Mouse (Mus musculus) heart, adult 2 months (tissue): ENCODE measurements at regions not wholly inside any gene's neighbourhood (a gene's known extent, or its start where the extent isn't known, plus 50 kb on each side); places are given as distances from the start of the nearest gene placed in this dataset.

ENCODE experiments used
- DNase-seq, 2 experiments: peaks; one replicate each; pipeline ENCODE4 v3.0.0; 2021
- H3K27ac ChIP-seq: fragments of 200-600 bp; 2 replicates; pipeline ENCODE4 v1.8.1; 2022
- H3K27me3 ChIP-seq: fragments of 200-500 bp; 2 replicates; pipeline ENCODE4 v1.6.1; 2012; ENCODE audit warnings: mild to moderate bottlenecking, low read length, inconsistent platforms, mixed read lengths; ENCODE audit not compliant: control insufficient read depth, insufficient read depth
- H3K36me3 ChIP-seq: fragments of 200-500 bp; 2 replicates; pipeline ENCODE4 v1.6.1; 2012; ENCODE audit warnings: low read length, inconsistent platforms; ENCODE audit not compliant: control insufficient read depth, insufficient read depth
- H3K4me1 ChIP-seq: fragments of 200-500 bp; 2 replicates; pipeline ENCODE4 v1.6.1; 2011; ENCODE audit warnings: low read length; ENCODE audit not compliant: control insufficient read depth, insufficient read depth
- H3K4me3 ChIP-seq: fragments of 200-600 bp; 2 replicates; pipeline ENCODE4 v1.8.1; 2022
- H3K79me2 ChIP-seq: fragments of 200-500 bp; replicated peaks from 2 replicates; pipeline ENCODE4 v1.6.1; 2012; ENCODE audit warnings: mild to moderate bottlenecking, inconsistent platforms, low read length, moderate library complexity, mixed read lengths; ENCODE audit not compliant: control insufficient read depth, insufficient read depth
- H3K9ac ChIP-seq: fragments of 200-500 bp; 2 replicates; pipeline ENCODE4 v1.6.1; 2012; ENCODE audit warnings: low read depth, mild to moderate bottlenecking, control low read depth, inconsistent platforms, low read length, mixed read lengths
- CTCF ChIP-seq: fragments of 200-600 bp; IDR thresholded peaks from 2 replicates; pipeline ENCODE4 v1.8.1; 2022; ENCODE audit warnings: antibody characterized with exemption, mild to moderate bottlenecking, moderate library complexity
- EP300 ChIP-seq: fragments of 200-500 bp; IDR thresholded peaks from 2 replicates; pipeline ENCODE4 v1.6.1; 2011; ENCODE audit warnings: low read depth, low read length, control low read depth; ENCODE audit not compliant: insufficient read depth
- POLR2A ChIP-seq: fragments of 200-500 bp; IDR thresholded peaks from 2 replicates; pipeline ENCODE4 v1.6.1; 2011; ENCODE audit warnings: mild to moderate bottlenecking, low read depth, low read length, control low read depth; ENCODE audit not compliant: insufficient read depth
- WGBS: fragments of 180-500 bp; shearing (Covaris S2); methylation state at CpG from one replicate; pipeline ENCODE4 v1.1.7; 2018; 5-methylcytosine and 5-hydroxymethylcytosine counted together
- intact Hi-C: fragments of 180-260 bp; cut with DNase I; formaldehyde crosslinking; loops from one replicate; pipeline ENCODE4 v1.15.1; 2025

- DNase-seq: no peak
- Histone ChIP-seq H3K4me1 (no peaks in the 10 kb centered on the region), H3K27me3 (no peaks in the 10 kb centered on the region), H3K79me2 (no peaks in the 10 kb centered on the region), H3K9ac (no peak overlapping the region), H3K27ac (no peak overlapping the region), H3K36me3 (no peaks in the 10 kb centered on the region), H3K4me3 (no peak overlapping the region)
- TF ChIP-seq EP300 (no peak), CTCF (peak; percentile 74)
- intact Hi-C loops: no loop called here
- WGBS: 45% methylated on average over 8 of the region's 8 CpGs
Measured at GRCm38 (mm10) chr12:7543281-7543981, 434.0 kb upstream of the Apob start.

GRCm38 (mm10) chr12:7548759-7549158 is 428.7 kb upstream of the Apob start:
- Histone ChIP-seq H3K36me3 (no peaks in the 10 kb centered on the region), H3K27ac (no peak overlapping the region), H3K27me3 (no peaks in the 10 kb centered on the region), H3K9ac (no peak overlapping the region), H3K4me3 (no peak overlapping the region), H3K4me1 (no peaks in the 10 kb centered on the region), H3K79me2 (no peaks in the 10 kb centered on the region)
- DNase-seq: no peak
- TF ChIP-seq CTCF (no peak), POLR2A (no peak), EP300 (no peak)
- intact Hi-C loops: no loop called here
- WGBS: 89% methylated on average over 1 of the region's 1 CpGs

GRCm38 (mm10) chr12:7560245-7560644 is 417.2 kb upstream of the Apob start:
- Histone ChIP-seq H3K4me1 (no peaks in the 10 kb centered on the region), H3K4me3 (no peak overlapping the region), H3K9ac (no peak overlapping the region), H3K27me3 (no peaks in the 10 kb centered on the region), H3K27ac (no peak overlapping the region), H3K36me3 (no peaks in the 10 kb centered on the region), H3K79me2 (no peaks in the 10 kb centered on the region)
- no peak for TF ChIP-seq CTCF
- TF ChIP-seq EP300: no peak
- no peak for TF ChIP-seq POLR2A
- 81% methylated on average over 1 of the region's 1 CpGs for WGBS
- intact Hi-C loops: no loop called here
- DNase-seq: no peak

- 60% methylated on average over 2 of the region's 2 CpGs for WGBS
- Histone ChIP-seq H3K79me2 (no peaks in the 10 kb centered on the region), H3K4me3 (no peak overlapping the region), H3K27ac (no peak overlapping the region), H3K27me3 (no peaks in the 10 kb centered on the region), H3K9ac (no peak overlapping the region), H3K4me1 (no peaks in the 10 kb centered on the region), H3K36me3 (no peaks in the 10 kb centered on the region)
- peak; percentile 19 to 35 for DNase-seq
- intact Hi-C loops: no loop called here
- TF ChIP-seq CTCF (no peak), POLR2A (no peak), EP300 (no peak)
Measured at GRCm38 (mm10) chr12:7576081-7576480, 401.4 kb upstream of the Apob start.

DNA sequence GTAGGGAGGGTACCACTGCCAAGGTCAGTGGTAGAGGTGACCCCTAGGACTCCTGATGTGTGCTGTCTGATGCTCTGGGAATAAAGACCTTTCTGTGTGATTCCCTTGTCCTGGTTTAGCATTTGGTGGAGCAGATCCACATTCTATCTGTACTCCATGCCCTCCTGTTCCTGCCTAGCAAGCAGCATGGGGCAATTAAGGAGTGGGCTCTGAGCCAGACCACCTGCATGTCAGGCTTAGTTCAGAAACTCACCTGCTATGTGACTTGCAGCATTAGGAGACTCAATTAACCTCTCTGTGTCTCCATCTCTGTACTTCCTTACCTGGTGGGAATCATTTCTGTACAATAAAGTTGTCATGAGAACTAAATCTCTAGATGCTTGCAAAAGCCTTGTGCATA is 389.9 kb upstream of the Apob start:
- intact Hi-C loops: no loop called here

DNA sequence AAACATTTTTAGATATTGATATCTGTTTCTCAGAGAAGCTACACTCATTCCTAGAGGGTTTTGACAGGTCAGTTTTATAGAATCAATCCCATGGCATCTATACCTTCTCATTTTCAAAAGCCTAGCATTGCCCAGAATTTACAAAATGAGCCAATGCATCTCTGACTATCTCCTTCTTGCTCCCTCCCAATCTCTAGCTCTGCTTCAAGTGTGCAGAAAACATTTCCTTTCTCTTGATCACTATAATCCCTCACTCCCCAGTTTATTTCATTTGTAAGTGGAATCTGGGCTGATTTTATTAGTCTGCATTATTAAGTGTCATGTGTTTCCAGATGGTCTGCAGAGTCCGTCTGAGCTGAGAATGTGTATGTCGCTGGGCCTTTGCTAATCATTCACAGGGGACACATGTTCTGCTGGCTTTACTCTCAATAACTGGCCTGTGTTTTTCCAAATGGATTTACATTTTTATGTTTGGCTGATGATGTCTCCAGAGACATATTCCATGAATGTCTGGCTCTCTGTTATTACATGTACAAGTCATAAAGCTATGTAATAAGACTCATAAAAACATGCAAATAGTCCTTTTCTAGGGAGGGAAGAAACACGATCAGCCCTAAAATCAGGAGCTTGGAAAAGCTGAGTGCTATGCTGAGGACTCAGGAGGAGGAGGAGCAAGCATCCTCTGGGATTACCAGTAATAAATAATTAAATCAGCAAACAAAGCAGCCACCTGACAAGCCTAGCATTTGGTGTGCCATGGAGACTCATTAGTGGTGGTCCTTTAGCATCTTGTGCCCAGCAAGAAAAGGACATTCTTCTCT is 366.0 kb upstream of the Apob start:
- Histone ChIP-seq H3K4me1 (no peaks in the 10 kb centered on the region), H3K4me3 (no peak overlapping the region), H3K79me2 (no peaks in the 10 kb centered on the region), H3K36me3 (no peaks in the 10 kb centered on the region), H3K9ac (no peak overlapping the region), H3K27me3 (no peaks in the 10 kb centered on the region), H3K27ac (no peak overlapping the region)
- no peak for DNase-seq
- intact Hi-C loops: no loop called here
- whole genome bisulfite sequencing: 79% methylated on average over 3 of the region's 3 CpGs
- TF ChIP-seq CTCF (no peak), POLR2A (no peak), EP300 (no peak)

More for the DNA sequence above, 389.9 kb upstream of the Apob start:
- Histone ChIP-seq H3K27me3 (no peaks in the 10 kb centered on the region), H3K27ac (no peak overlapping the region), H3K4me3 (no peak overlapping the region), H3K36me3 (no peaks in the 10 kb centered on the region), H3K4me1 (no peaks in the 10 kb centered on the region), H3K79me2 (no peaks in the 10 kb centered on the region), H3K9ac (no peak overlapping the region)
- no peak for DNase-seq
- TF ChIP-seq CTCF: no peak
